ENCODE assay signal across 8 mouse cellular contexts in genomic region chr4:129913761-129914644, GRCm38 (mm10). TPM values are rescaled to one million over a fixed set of nuclear protein-coding genes. Genes with fewer than 3 reads are reported as not detected.
DNase-seq lines count a peak whose midpoint lies in the region; ATAC-seq and TF ChIP-seq lines count a peak whose summit lies in the region.

No protein-coding gene starts in this region.

- no peak for DNase-seq in forebrain, embryonic 10.5 days (ENCODE audit: extremely low spot score, low spot score)
- no peak for DNase-seq in G1E (ENCODE audit: low spot score)
- peak; percentile 19 to 51 for DNase-seq in kidney, postnatal 25 days
- DNase-seq in midbrain, embryonic 11.5 days (ENCODE audit: low spot score, missing footprints) = peak; percentile 90
- no peak for DNase-seq in cerebellum, adult 18-20 months
- no peak for DNase-seq in layer of hippocampus, adult 8-10 months (ENCODE audit: low spot score in 2 of 2)

- WGBS in forebrain, embryonic 10.5 days = 23% methylated on average over 16 of the region's 16 CpGs
- WGBS in forebrain, embryonic 15.5 days = 21% methylated on average over 16 of the region's 16 CpGs
- 23% methylated on average over 16 of the region's 16 CpGs for WGBS in forebrain, embryonic 13.5 days
- WGBS in midbrain, embryonic 11.5 days = 24% methylated on average over 16 of the region's 16 CpGs

- TF ChIP-seq CTCF in G1E (IDR thresholded peaks at IDR 0.05; ENCODE audit: low read depth, low read length) = no peak

- H3K36me3 ChIP-seq in forebrain, embryonic 10.5 days (replicated peaks) = no peaks in the 10 kb centered on the region
- no peaks in the 10 kb centered on the region for H3K36me3 ChIP-seq in forebrain, embryonic 15.5 days
- H3K36me3 ChIP-seq in G1E (replicated peaks) = no peaks in the 10 kb centered on the region
- no peaks in the 10 kb centered on the region for H3K36me3 ChIP-seq in forebrain, embryonic 13.5 days (ENCODE audit: poor library complexity, severe bottlenecking)
- no peaks in the 10 kb centered on the region for H3K36me3 ChIP-seq in midbrain, embryonic 11.5 days (ENCODE audit: control insufficient read depth, insufficient read depth, low read length)

- H3K27ac ChIP-seq in forebrain, embryonic 10.5 days = peak overlapping the region; percentile 48; the same call in 1 of the 2 replicates
- no peak overlapping the region for H3K27ac ChIP-seq in forebrain, embryonic 15.5 days (replicated peaks)
- peak overlapping the region; percentile 14; the same call in 1 of the 2 replicates for H3K27ac ChIP-seq in forebrain, embryonic 13.5 days
- no peak overlapping the region for H3K27ac ChIP-seq in midbrain, embryonic 11.5 days (ENCODE audit: low read depth, low read length)

- ATAC-seq in forebrain, embryonic 15.5 days (replicated peaks) = no peak
- ATAC-seq in G1E (ENCODE audit: extremely low read depth, insufficient number of reproducible peaks, low FRiP score, poor library complexity, severe bottlenecking) = peak; percentile 49
- no peak for ATAC-seq in forebrain, embryonic 13.5 days
- no peak for ATAC-seq in midbrain, embryonic 11.5 days (ENCODE audit: low FRiP score)

- no peak overlapping the region for H3K9ac ChIP-seq in forebrain, embryonic 15.5 days (replicated peaks)
- no peak overlapping the region; the same call in 1 of the 2 replicates for H3K9ac ChIP-seq in forebrain, embryonic 13.5 days
- H3K9ac ChIP-seq in midbrain, embryonic 11.5 days (ENCODE audit: low read length) = no peak overlapping the region

- H3K4me1 ChIP-seq in forebrain, embryonic 10.5 days = peaks cover 28% of the 10 kb centered on the region
- H3K4me1 ChIP-seq in forebrain, embryonic 15.5 days = peaks cover 12% of the 10 kb centered on the region; the same call in 1 of the 2 replicates
- H3K4me1 ChIP-seq in G1E (ENCODE audit: insufficient read depth, low read depth, low read length) = peaks cover 9% of the 10 kb centered on the region
- peaks cover 9% of the 10 kb centered on the region for H3K4me1 ChIP-seq in forebrain, embryonic 13.5 days
- H3K4me1 ChIP-seq in midbrain, embryonic 11.5 days (ENCODE audit: control insufficient read depth, insufficient read depth, low read length) = peaks cover 11% of the 10 kb centered on the region

- no peaks in the 10 kb centered on the region for H3K27me3 ChIP-seq in forebrain, embryonic 10.5 days (ENCODE audit: poor library complexity, severe bottlenecking)
- H3K27me3 ChIP-seq in forebrain, embryonic 15.5 days = no peaks in the 10 kb centered on the region
- peaks cover 33% of the 10 kb centered on the region for H3K27me3 ChIP-seq in G1E (ENCODE audit: insufficient read depth, low read length)
- no peaks in the 10 kb centered on the region for H3K27me3 ChIP-seq in forebrain, embryonic 13.5 days
- no peaks in the 10 kb centered on the region for H3K27me3 ChIP-seq in midbrain, embryonic 11.5 days (ENCODE audit: control insufficient read depth, insufficient read depth, low read length)

- no peak overlapping the region for H3K4me2 ChIP-seq in forebrain, embryonic 15.5 days (replicated peaks)
- peak overlapping the region; percentile 10; the same call in 1 of the 2 replicates for H3K4me2 ChIP-seq in forebrain, embryonic 13.5 days
- H3K4me2 ChIP-seq in midbrain, embryonic 11.5 days = 0 out of 2 replicates have a peak overlapping the region, but pooled peaks have one; percentile 6

- H3K4me3 ChIP-seq in forebrain, embryonic 10.5 days = 0 out of 2 replicates have a peak overlapping the region, but pooled peaks have one; percentile 3
- H3K4me3 ChIP-seq in forebrain, embryonic 15.5 days = no peak overlapping the region
- H3K4me3 ChIP-seq in G1E (ENCODE audit: low read depth, low read length) = no peak overlapping the region
- no peak overlapping the region for H3K4me3 ChIP-seq in forebrain, embryonic 13.5 days
- H3K4me3 ChIP-seq in midbrain, embryonic 11.5 days (ENCODE audit: low read depth, low read length) = no peak overlapping the region

- no peaks in the 10 kb centered on the region for H3K9me3 ChIP-seq in forebrain, embryonic 10.5 days
- no peaks in the 10 kb centered on the region for H3K9me3 ChIP-seq in forebrain, embryonic 15.5 days
- no peaks in the 10 kb centered on the region for H3K9me3 ChIP-seq in G1E (replicated peaks)
- H3K9me3 ChIP-seq in forebrain, embryonic 13.5 days (replicated peaks) = no peaks in the 10 kb centered on the region
- no peaks in the 10 kb centered on the region for H3K9me3 ChIP-seq in midbrain, embryonic 11.5 days (ENCODE audit: control insufficient read depth, low read length)

RNA-seq across cellular contexts. Expression of gene Spocd1, which starts 15.0 kb away (rescaled TPM):
- polyA plus RNA-seq in forebrain, embryonic 10.5 days (2016; fragmentation: Nextera tagmentation; extraction: Ambion mirVana) = not detected in 2 replicates
- not detected in 2 replicates for polyA plus RNA-seq in forebrain, embryonic 15.5 days (2015; fragmentation: Nextera tagmentation; extraction: Ambion mirVana)
- total RNA-seq in G1E (2014; fragmentation: Nextera tagmentation) = not detected in 2 replicates
- total RNA-seq in G1E (2017) = not detected in 2 replicates
- polyA plus RNA-seq in G1E (2012) = not detected in 2 replicates
- not detected in 2 replicates for polyA plus RNA-seq in forebrain, embryonic 13.5 days (2015; fragmentation: Nextera tagmentation; extraction: Ambion mirVana)
- polyA plus RNA-seq in midbrain, embryonic 11.5 days (2014; fragmentation: Nextera tagmentation; extraction: Ambion mirVana) = not detected in 2 replicates
- under 1 TPM; 0.14 to 0.68 (median 0.56) TPM for total RNA-seq in layer of hippocampus, adult 8-10 months (2022)

Comparison
In these comparisons a context has a peak if more than half of its experiments do, and no peak if none do; other contexts are left out.
1. H3K27ac ChIP-seq: peak in forebrain, embryonic 10.5 days (single experiment) and forebrain, embryonic 13.5 days (single experiment); none in forebrain, embryonic 15.5 days (single experiment) and midbrain, embryonic 11.5 days (single experiment).
2. DNase-seq: peak in kidney, postnatal 25 days (2 of 2) and midbrain, embryonic 11.5 days (single experiment); none in forebrain, embryonic 10.5 days (single experiment), G1E (single experiment), cerebellum, adult 18-20 months (0 of 2) and layer of hippocampus, adult 8-10 months (0 of 2).